Mouse (Mus musculus) limb, embryonic 10.5 days (tissue): ENCODE data around the gene Rbms3. TPM values are rescaled to one million over a fixed set of nuclear protein-coding genes. Genes with fewer than 3 reads are reported as not detected.

Experiments used
- DNase-seq: peaks from one replicate; pipeline ENCODE4 v3.0.0-alpha.2; 2017; ENCODE audit warnings: low spot score
- H3K27ac ChIP-seq: fragments of 300-500 bp; sonication (generic); 2 replicates; pipeline ENCODE4 v1.5.1; 2016; ENCODE audit warnings: mild to moderate bottlenecking
- H3K27me3 ChIP-seq: fragments of 300-500 bp; sonication (generic); 2 replicates; pipeline ENCODE4 v1.6.1; 2016; ENCODE audit warnings: low read depth, mild to moderate bottlenecking; ENCODE audit not compliant: poor library complexity, severe bottlenecking
- H3K36me3 ChIP-seq: fragments of 300-500 bp; sonication (generic); 2 replicates; pipeline ENCODE4 v1.6.1; 2016; ENCODE audit warnings: mild to moderate bottlenecking, moderate library complexity
- H3K4me1 ChIP-seq: fragments of 300-500 bp; sonication (generic); 2 replicates; pipeline ENCODE4 v1.6.1; 2016
- H3K4me3 ChIP-seq: fragments of 300-500 bp; sonication (generic); 2 replicates; pipeline ENCODE4 v1.5.1; 2016; ENCODE audit warnings: mild to moderate bottlenecking, moderate library complexity
- H3K9me3 ChIP-seq: fragments of 300-500 bp; sonication (generic); replicated peaks from 2 replicates; pipeline ENCODE4 v1.6.1; 2016; ENCODE audit warnings: mild to moderate bottlenecking
- WGBS: fragments of 180-500 bp; shearing (Covaris S2); methylation state at CpG from one replicate; pipeline ENCODE4 v1.1.7; 2016; 5-methylcytosine and 5-hydroxymethylcytosine counted together
- polyA plus RNA-seq: library from polyadenylated mRNA; unstranded; fragments of >200 nt; fragmentation: Nextera tagmentation; extraction: Ambion mirVana; gene quantifications from 2 replicates; pipeline ENCODE4 v1.2.1, GENCODE M21; 2016

Rbms3 gene
- polyA plus RNA-seq, 1 experiment from 2014 or later, result 35.2 TPM

- no peak overlapping the region for H3K27ac ChIP-seq
- no peaks in the 10 kb centered on the region for H3K27me3 ChIP-seq
- no peak for DNase-seq
- WGBS, result 94% methylated on average over 3 of the region's 3 CpGs
- H3K4me1 ChIP-seq, result no peaks in the 10 kb centered on the region
- no peaks in the 10 kb centered on the region for H3K9me3 ChIP-seq
- H3K36me3 ChIP-seq, result no peaks in the 10 kb centered on the region; the same call in 1 of the 2 replicates
- no peak overlapping the region for H3K4me3 ChIP-seq
Measured at GRCm38 (mm10) chr9:117139971-117140370, 489.7 kb downstream of the Rbms3 start.

GRCm38 (mm10) chr9:117136410-117136809 lies 493.3 kb downstream of the Rbms3 start:
- H3K27ac ChIP-seq, result no peak overlapping the region
- WGBS, result 87% methylated on average over 5 of the region's 5 CpGs
- DNase-seq, result no peak
- H3K36me3 ChIP-seq, result peaks cover 2% of the 10 kb centered on the region
- no peak overlapping the region for H3K4me3 ChIP-seq
- H3K27me3 ChIP-seq, result no peaks in the 10 kb centered on the region
- H3K9me3 ChIP-seq, result no peaks in the 10 kb centered on the region
- H3K4me1 ChIP-seq, result peaks cover 11% of the 10 kb centered on the region; the same call in 1 of the 2 replicates

- H3K27me3 ChIP-seq, result no peaks in the 10 kb centered on the region
- no peak overlapping the region for H3K4me3 ChIP-seq
- WGBS, result 74% methylated on average over 2 of the region's 2 CpGs
- peaks cover 11% of the 10 kb centered on the region; the same call in 1 of the 2 replicates for H3K4me1 ChIP-seq
- no peak for DNase-seq
- H3K36me3 ChIP-seq, result peaks cover 8% of the 10 kb centered on the region; the same call in 1 of the 2 replicates
- H3K27ac ChIP-seq, result no peak overlapping the region
- H3K9me3 ChIP-seq, result no peaks in the 10 kb centered on the region
Measured at GRCm38 (mm10) chr9:117134043-117134442, 495.7 kb downstream of the Rbms3 start.

GRCm38 (mm10) chr9:117126816-117127215 lies 502.9 kb downstream of the Rbms3 start:
- Histone ChIP-seq H3K27ac (no peak overlapping the region), H3K36me3 (peaks cover 8% of the 10 kb centered on the region; the same call in 1 of the 2 replicates), H3K4me1 (peaks cover 18% of the 10 kb centered on the region), H3K9me3 (no peaks in the 10 kb centered on the region), H3K27me3 (no peaks in the 10 kb centered on the region), H3K4me3 (no peak overlapping the region)
- WGBS, result 81% methylated on average over 8 of the region's 8 CpGs
- DNase-seq, result no peak

GRCm38 (mm10) chr9:117125844-117126243 lies 503.9 kb downstream of the Rbms3 start:
- Histone ChIP-seq H3K4me3 (no peak overlapping the region), H3K9me3 (no peaks in the 10 kb centered on the region), H3K27ac (no peak overlapping the region), H3K36me3 (0 out of 2 replicates have a peak, but pooled peaks cover under 1% of the 10 kb centered on the region), H3K4me1 (peaks cover 18% of the 10 kb centered on the region), H3K27me3 (no peaks in the 10 kb centered on the region)
- 83% methylated on average over 6 of the region's 6 CpGs for WGBS
- no peak for DNase-seq

GRCm38 (mm10) chr9:117121572-117121971 lies 508.1 kb downstream of the Rbms3 start:
- no peak for DNase-seq
- no peaks in the 10 kb centered on the region for H3K9me3 ChIP-seq
- no peaks in the 10 kb centered on the region for H3K36me3 ChIP-seq
- H3K4me1 ChIP-seq, result peaks cover 9% of the 10 kb centered on the region
- no peak overlapping the region for H3K27ac ChIP-seq
- WGBS, result 88% methylated on average over 6 of the region's 6 CpGs
- H3K27me3 ChIP-seq, result no peaks in the 10 kb centered on the region
- no peak overlapping the region for H3K4me3 ChIP-seq

- Histone ChIP-seq H3K4me1 (peaks cover 11% of the 10 kb centered on the region; the same call in 1 of the 2 replicates), H3K9me3 (no peaks in the 10 kb centered on the region), H3K27ac (no peak overlapping the region), H3K27me3 (no peaks in the 10 kb centered on the region), H3K4me3 (no peak overlapping the region), H3K36me3 (no peaks in the 10 kb centered on the region)
- DNase-seq, result no peak
- 93% methylated on average over 10 of the region's 10 CpGs for WGBS
Measured at GRCm38 (mm10) chr9:117117181-117117729, 512.5 kb downstream of the Rbms3 start.

GRCm38 (mm10) chr9:117115609-117116008 lies 514.1 kb downstream of the Rbms3 start:
- H3K27ac ChIP-seq, result no peak overlapping the region
- H3K36me3 ChIP-seq, result no peaks in the 10 kb centered on the region
- no peaks in the 10 kb centered on the region for H3K27me3 ChIP-seq
- peaks cover 11% of the 10 kb centered on the region; the same call in 1 of the 2 replicates for H3K4me1 ChIP-seq
- H3K4me3 ChIP-seq, result no peak overlapping the region
- H3K9me3 ChIP-seq, result no peaks in the 10 kb centered on the region
- 83% methylated on average over 2 of the region's 2 CpGs for WGBS
- no peak for DNase-seq

- Histone ChIP-seq H3K4me1 (peaks cover 11% of the 10 kb centered on the region; the same call in 1 of the 2 replicates), H3K27me3 (no peaks in the 10 kb centered on the region), H3K36me3 (peaks cover 9% of the 10 kb centered on the region), H3K9me3 (no peaks in the 10 kb centered on the region), H3K4me3 (no peak overlapping the region), H3K27ac (peak overlapping the region; percentile 31; the same call in 1 of the 2 replicates)
- 69% methylated on average over 2 of the region's 2 CpGs for WGBS
- DNase-seq, result no peak
Measured at GRCm38 (mm10) chr9:117113592-117113991, 516.1 kb downstream of the Rbms3 start.

- 94% methylated on average over 4 of the region's 4 CpGs for WGBS
- Histone ChIP-seq H3K4me1 (peaks cover under 1% of the 10 kb centered on the region; the same call in 1 of the 2 replicates), H3K4me3 (no peak overlapping the region), H3K9me3 (no peaks in the 10 kb centered on the region), H3K27ac (no peak overlapping the region), H3K36me3 (peaks cover 22% of the 10 kb centered on the region), H3K27me3 (no peaks in the 10 kb centered on the region)
- DNase-seq, result no peak
Measured at GRCm38 (mm10) chr9:117107926-117108325, 521.8 kb downstream of the Rbms3 start.

GRCm38 (mm10) chr9:117102198-117102930 lies 527.3 kb downstream of the Rbms3 start:
- Histone ChIP-seq H3K4me1 (peaks cover 16% of the 10 kb centered on the region), H3K36me3 (peaks cover 6% of the 10 kb centered on the region; the same call in 1 of the 2 replicates), H3K9me3 (no peaks in the 10 kb centered on the region), H3K27me3 (no peaks in the 10 kb centered on the region), H3K27ac (no peak overlapping the region), H3K4me3 (no peak overlapping the region)
- peak; percentile 25 for DNase-seq
- WGBS, result 50% methylated on average over 19 of the region's 19 CpGs

GRCm38 (mm10) chr9:117100181-117100580 lies 529.5 kb downstream of the Rbms3 start:
- no peak for DNase-seq
- Histone ChIP-seq H3K27me3 (no peaks in the 10 kb centered on the region), H3K9me3 (no peaks in the 10 kb centered on the region), H3K4me1 (peaks cover 16% of the 10 kb centered on the region), H3K36me3 (no peaks in the 10 kb centered on the region; the same call in 1 of the 2 replicates), H3K4me3 (no peak overlapping the region), H3K27ac (no peak overlapping the region)
- 92% methylated on average over 5 of the region's 5 CpGs for WGBS

GRCm38 (mm10) chr9:117093551-117093950 lies 536.2 kb downstream of the Rbms3 start:
- Histone ChIP-seq H3K36me3 (0 out of 2 replicates have a peak, but pooled peaks cover 10% of the 10 kb centered on the region), H3K4me3 (no peak overlapping the region), H3K4me1 (peaks cover 7% of the 10 kb centered on the region; the same call in 1 of the 2 replicates), H3K9me3 (no peaks in the 10 kb centered on the region), H3K27me3 (no peaks in the 10 kb centered on the region), H3K27ac (no peak overlapping the region)
- no peak for DNase-seq
- WGBS, result 94% methylated on average over 6 of the region's 6 CpGs
